Comparison of ENCODE assay signal across 21 mouse cellular contexts in the genomic region with DNA sequence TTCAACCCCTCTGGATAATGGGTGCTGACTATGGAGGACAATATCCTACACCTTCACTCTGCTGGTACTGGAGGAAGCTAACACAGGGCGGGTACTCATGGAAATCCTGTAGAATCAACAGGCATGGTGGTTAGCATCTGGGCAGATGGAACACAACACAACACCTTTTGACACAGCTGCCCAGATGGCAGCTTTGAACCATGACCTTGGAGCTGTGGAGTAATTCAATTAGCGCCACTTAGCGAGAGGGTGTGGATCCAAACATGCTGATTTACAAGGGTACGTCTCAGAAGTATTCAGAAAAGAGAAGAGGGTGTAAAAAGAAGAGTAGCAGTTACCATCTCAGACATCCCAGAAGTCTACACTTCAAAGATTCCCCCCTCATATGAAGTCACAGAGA. TPM values are rescaled to one million over a fixed set of nuclear protein-coding genes. Genes with fewer than 3 reads are reported as not detected.
DNase-seq lines count a peak whose midpoint lies in the region; ATAC-seq lines count a peak whose summit lies in the region.
"Had no signal": no experiment of that assay in that cellular context is flagged by ENCODE, and none has a peak within 500 bp of the region (broad histone marks: within the 10 kb centered on the region; RNA-seq: fewer than 3 reads in every experiment).

No protein-coding gene starts in this region.

- H3K36me3 ChIP-seq in hindbrain, embryonic 16.5 days (ENCODE audit: control insufficient read depth, insufficient read depth, low read length), result no peaks in the 10 kb centered on the region
- no peaks in the 10 kb centered on the region for H3K36me3 ChIP-seq in hindbrain, embryonic 13.5 days
- peaks cover 73% of the 10 kb centered on the region for H3K36me3 ChIP-seq in megakaryocyte, embryonic 14.5 days (replicated peaks; ENCODE audit: low read length)
- no peaks in the 10 kb centered on the region for H3K36me3 ChIP-seq in liver, embryonic 16.5 days (ENCODE audit: control insufficient read depth, insufficient read depth)
- no peaks in the 10 kb centered on the region for H3K36me3 ChIP-seq in intestine, embryonic 15.5 days
- H3K36me3 ChIP-seq: embryonic facial prominence, embryonic 12.5 days; forebrain, embryonic 15.5 days; hindbrain, embryonic 12.5 days had no signal

- ATAC-seq in hindbrain, embryonic 16.5 days, result 0 out of 2 replicates have a peak, but pooled peaks have one; percentile 10
- no peak for ATAC-seq in hindbrain, embryonic 13.5 days (ENCODE audit: low FRiP score)
- ATAC-seq in megakaryocyte, adult 5-6 weeks (ENCODE audit: poor library complexity, severe bottlenecking), result no peak
- no peak for ATAC-seq in liver, embryonic 16.5 days (ENCODE audit: low read depth)
- no peak for ATAC-seq in intestine, embryonic 15.5 days
- ATAC-seq: CD4-positive, CD25-positive, alpha-beta regulatory T cell, adult 4 months; forebrain, embryonic 15.5 days; Patski had no signal

- DNase-seq in natural killer cell, adult 2 months (ENCODE audit: low spot score in 2 of 2), result no peak
- DNase-seq: adrenal gland, adult 8-10 months; B cell, adult 2 months; cerebellum, adult 11 months; cerebellum, adult 8-10 months; cerebellum, postnatal 14 days; gastrocnemius, postnatal 36 days; heart, adult 11 months; heart, postnatal 10 days; heart, postnatal 4 days had no signal

- no peak overlapping the region for H3K27ac ChIP-seq in hindbrain, embryonic 16.5 days (ENCODE audit: low read depth, low read length)
- H3K27ac ChIP-seq in hindbrain, embryonic 13.5 days, result no peak overlapping the region
- peak overlapping the region; percentile 60 for H3K27ac ChIP-seq in liver, embryonic 16.5 days (ENCODE audit: low read length)
- no peak overlapping the region for H3K27ac ChIP-seq in intestine, embryonic 15.5 days
- H3K27ac ChIP-seq: embryonic facial prominence, embryonic 12.5 days; forebrain, embryonic 15.5 days; hindbrain, embryonic 12.5 days had no signal

- H3K4me2 ChIP-seq in hindbrain, embryonic 16.5 days (ENCODE audit: low read length), result no peak overlapping the region
- H3K4me2 ChIP-seq in hindbrain, embryonic 13.5 days, result no peak overlapping the region
- no peak overlapping the region for H3K4me2 ChIP-seq in liver, embryonic 16.5 days (ENCODE audit: low read depth, low read length)
- no peak overlapping the region for H3K4me2 ChIP-seq in intestine, embryonic 15.5 days (replicated peaks)
- H3K4me2 ChIP-seq: embryonic facial prominence, embryonic 12.5 days; forebrain, embryonic 15.5 days; hindbrain, embryonic 12.5 days had no signal

- H3K9me3 ChIP-seq in hindbrain, embryonic 16.5 days (ENCODE audit: control insufficient read depth, low read length), result no peaks in the 10 kb centered on the region
- no peaks in the 10 kb centered on the region for H3K9me3 ChIP-seq in hindbrain, embryonic 13.5 days
- H3K9me3 ChIP-seq in megakaryocyte, embryonic 14.5 days, result no peaks in the 10 kb centered on the region
- H3K9me3 ChIP-seq in liver, embryonic 16.5 days (replicated peaks; ENCODE audit: control insufficient read depth, low read length), result no peaks in the 10 kb centered on the region
- no peaks in the 10 kb centered on the region for H3K9me3 ChIP-seq in intestine, embryonic 15.5 days
- H3K9me3 ChIP-seq: embryonic facial prominence, embryonic 12.5 days; forebrain, embryonic 15.5 days; hindbrain, embryonic 12.5 days had no signal

- no peak overlapping the region for H3K4me3 ChIP-seq in hindbrain, embryonic 16.5 days (ENCODE audit: low read length)
- H3K4me3 ChIP-seq in hindbrain, embryonic 13.5 days, result no peak overlapping the region
- peak overlapping the region; percentile 40 for H3K4me3 ChIP-seq in megakaryocyte, embryonic 14.5 days (replicated peaks)
- no peak overlapping the region for H3K4me3 ChIP-seq in liver, embryonic 16.5 days (ENCODE audit: low read depth, low read length)
- H3K4me3 ChIP-seq in intestine, embryonic 15.5 days (replicated peaks), result no peak overlapping the region
- H3K4me3 ChIP-seq: embryonic facial prominence, embryonic 12.5 days; forebrain, embryonic 15.5 days; hindbrain, embryonic 12.5 days had no signal

- no peak overlapping the region for H3K9ac ChIP-seq in hindbrain, embryonic 16.5 days (ENCODE audit: low read depth, low read length)
- H3K9ac ChIP-seq in hindbrain, embryonic 13.5 days, result no peak overlapping the region
- H3K9ac ChIP-seq in liver, embryonic 16.5 days (ENCODE audit: low read depth, low read length), result no peak overlapping the region
- H3K9ac ChIP-seq in intestine, embryonic 15.5 days, result no peak overlapping the region
- H3K9ac ChIP-seq: embryonic facial prominence, embryonic 12.5 days; forebrain, embryonic 15.5 days; hindbrain, embryonic 12.5 days had no signal

- peaks cover 9% of the 10 kb centered on the region for H3K4me1 ChIP-seq in hindbrain, embryonic 16.5 days (ENCODE audit: control insufficient read depth, insufficient read depth, low read depth, low read length)
- peaks cover 9% of the 10 kb centered on the region; the same call in 1 of the 2 replicates for H3K4me1 ChIP-seq in hindbrain, embryonic 13.5 days (replicated peaks)
- peaks cover 99% of the 10 kb centered on the region for H3K4me1 ChIP-seq in megakaryocyte, embryonic 14.5 days
- H3K4me1 ChIP-seq in liver, embryonic 16.5 days (ENCODE audit: control insufficient read depth, low read depth, low read length), result peaks cover 62% of the 10 kb centered on the region
- 0 out of 2 replicates have a peak, but pooled peaks cover 4% of the 10 kb centered on the region for H3K4me1 ChIP-seq in intestine, embryonic 15.5 days (replicated peaks)
- H3K4me1 ChIP-seq: embryonic facial prominence, embryonic 12.5 days had no signal

- 89% methylated on average over 4 of the region's 4 CpGs for WGBS in hindbrain, embryonic 16.5 days
- WGBS in hindbrain, embryonic 13.5 days, result 93% methylated on average over 4 of the region's 4 CpGs
- WGBS in liver, embryonic 16.5 days (ENCODE audit: insufficient replicate concordance), result 80% methylated on average over 4 of the region's 4 CpGs
- 73% methylated on average over 4 of the region's 4 CpGs for WGBS in intestine, embryonic 15.5 days

- H3K27me3 ChIP-seq in hindbrain, embryonic 16.5 days (replicated peaks; ENCODE audit: control insufficient read depth, insufficient read depth, low read length), result no peaks in the 10 kb centered on the region
- H3K27me3 ChIP-seq in hindbrain, embryonic 13.5 days, result no peaks in the 10 kb centered on the region
- no peaks in the 10 kb centered on the region for H3K27me3 ChIP-seq in megakaryocyte, embryonic 14.5 days (replicated peaks)
- no peaks in the 10 kb centered on the region for H3K27me3 ChIP-seq in liver, embryonic 16.5 days (ENCODE audit: control insufficient read depth, insufficient read depth, low read depth, low read length)
- H3K27me3 ChIP-seq in intestine, embryonic 15.5 days (replicated peaks), result no peaks in the 10 kb centered on the region
- H3K27me3 ChIP-seq: embryonic facial prominence, embryonic 12.5 days; forebrain, embryonic 15.5 days; hindbrain, embryonic 12.5 days; Patski had no signal

RNA-seq across cellular contexts. Expression of a gene that starts 25.6 kb away (rescaled TPM):
- polyA plus RNA-seq in hindbrain, embryonic 16.5 days (2015; fragmentation: Nextera tagmentation; extraction: Ambion mirVana), result 6.0 and 6.8 TPM in 2 replicates
- polyA plus RNA-seq in hindbrain, embryonic 13.5 days (2015; fragmentation: Nextera tagmentation; extraction: Ambion mirVana), result 3.8 and 4.3 TPM in 2 replicates
- 2.2 and 8.7 TPM in 2 replicates for polyA plus RNA-seq in megakaryocyte, embryonic 14.5 days (2012; ENCODE audit: insufficient read depth, low replicate concordance)
- 103 and 104 TPM in 2 replicates for total RNA-seq in megakaryocyte, adult 5-6 weeks (2015)
- total RNA-seq in megakaryocyte, adult 5-6 weeks (2017), result 94.7 and 107 TPM in 2 replicates
- polyA plus RNA-seq in liver, embryonic 16.5 days (2015; fragmentation: Nextera tagmentation; extraction: Ambion mirVana), result 2.1 and 2.2 TPM in 2 replicates
- polyA plus RNA-seq in intestine, embryonic 15.5 days (2015; fragmentation: Nextera tagmentation; extraction: Ambion mirVana), result 4.4 and 5.3 TPM in 2 replicates
